ENCODE assay signal across 30 mouse cellular contexts in genomic region chr12:101764870-101765269, GRCm38 (mm10). TPM values are rescaled to one million over a fixed set of nuclear protein-coding genes. Genes with fewer than 3 reads are reported as not detected.
DNase-seq lines count a peak whose midpoint lies in the region; ATAC-seq and TF ChIP-seq lines count a peak whose summit lies in the region.
"Had no signal": no experiment of that assay in that cellular context is flagged by ENCODE, and none has a peak within 500 bp of the region (broad histone marks: within the 10 kb centered on the region; RNA-seq: fewer than 3 reads in every experiment).

No protein-coding gene starts in this region.

- 78% methylated on average over 5 of the region's 5 CpGs for WGBS in heart, embryonic 11.5 days (ENCODE audit: insufficient replicate concordance)
- 69% methylated on average over 5 of the region's 5 CpGs for WGBS in lung, postnatal 0 days
- 51% methylated on average over 5 of the region's 5 CpGs for WGBS in small intestine, adult 2 months
- 93% methylated on average over 5 of the region's 5 CpGs for WGBS in limb, embryonic 10.5 days

- no peak for TF ChIP-seq CTCF in lung, postnatal 0 days (IDR thresholded peaks at IDR 0.05)
- TF ChIP-seq CTCF in small intestine, adult 2 months (IDR thresholded peaks at IDR 0.05; ENCODE audit: extremely low read depth, insufficient read length, insufficient replicate concordance, low read depth, low read length): no peak

- peak; percentile 95 for DNase-seq in heart, adult 11 months
- no peak for DNase-seq in lung, postnatal 0 days (ENCODE audit: low spot score)
- DNase-seq in lung, adult 18-20 months: no peak
- no peak for DNase-seq in limb, embryonic 10.5 days (ENCODE audit: low spot score)
- DNase-seq in layer of hippocampus, adult 11-12 months (ENCODE audit: low spot score): no peak
- DNase-seq: adrenal gland, adult 8-10 months; adrenal gland, postnatal 25 days; cerebellum, adult 11-12 months; cerebellum, adult 8-10 months; cerebellum, postnatal 10 days; cerebellum, postnatal 36 days; embryo, embryonic 11 days; gastrocnemius, postnatal 36 days; heart, postnatal 10 days; heart, postnatal 36 days had no signal

- no peaks in the 10 kb centered on the region for H3K27me3 ChIP-seq in heart, embryonic 11.5 days (ENCODE audit: control insufficient read depth, insufficient read depth, low read length)
- H3K27me3 ChIP-seq in lung, postnatal 0 days (replicated peaks; ENCODE audit: insufficient read depth, low read length): no peaks in the 10 kb centered on the region
- H3K27me3 ChIP-seq in small intestine, adult 2 months (ENCODE audit: control insufficient read depth, insufficient read depth, low read length): no peaks in the 10 kb centered on the region
- H3K27me3 ChIP-seq in limb, embryonic 10.5 days (ENCODE audit: low read depth, poor library complexity, severe bottlenecking): no peaks in the 10 kb centered on the region
- H3K27me3 ChIP-seq: embryonic facial prominence, embryonic 13.5 days; forebrain, embryonic 12.5 days; forebrain, embryonic 15.5 days; heart, embryonic 12.5 days; heart, embryonic 15.5 days; hindbrain, embryonic 13.5 days had no signal

- no peaks in the 10 kb centered on the region for H3K36me3 ChIP-seq in heart, embryonic 11.5 days (ENCODE audit: control insufficient read depth, insufficient read depth, low read length)
- no peaks in the 10 kb centered on the region for H3K36me3 ChIP-seq in lung, postnatal 0 days (ENCODE audit: insufficient read depth, low read length)
- no peaks in the 10 kb centered on the region for H3K36me3 ChIP-seq in small intestine, adult 2 months (ENCODE audit: control insufficient read depth, insufficient read depth, low read length)
- H3K36me3 ChIP-seq in limb, embryonic 10.5 days: no peaks in the 10 kb centered on the region
- H3K36me3 ChIP-seq: embryonic facial prominence, embryonic 10.5 days; forebrain, embryonic 12.5 days; forebrain, embryonic 15.5 days; heart, embryonic 12.5 days; heart, embryonic 15.5 days; hindbrain, embryonic 10.5 days; hindbrain, embryonic 13.5 days had no signal

- H3K4me2 ChIP-seq in heart, embryonic 11.5 days: no peak overlapping the region
- H3K4me2 ChIP-seq in lung, postnatal 0 days (replicated peaks; ENCODE audit: low read depth, low read length): no peak overlapping the region
- H3K4me2 ChIP-seq: embryonic facial prominence, embryonic 13.5 days; forebrain, embryonic 12.5 days; forebrain, embryonic 15.5 days; heart, embryonic 12.5 days; heart, embryonic 15.5 days; hindbrain, embryonic 13.5 days had no signal

- H3K9me3 ChIP-seq in heart, embryonic 11.5 days (replicated peaks; ENCODE audit: control insufficient read depth, low read length): no peaks in the 10 kb centered on the region
- no peaks in the 10 kb centered on the region for H3K9me3 ChIP-seq in lung, postnatal 0 days (ENCODE audit: low read length)
- H3K9me3 ChIP-seq in limb, embryonic 10.5 days (replicated peaks): no peaks in the 10 kb centered on the region
- H3K9me3 ChIP-seq: embryonic facial prominence, embryonic 10.5 days; embryonic facial prominence, embryonic 13.5 days; forebrain, embryonic 12.5 days; forebrain, embryonic 15.5 days; heart, embryonic 12.5 days; heart, embryonic 15.5 days; hindbrain, embryonic 10.5 days; hindbrain, embryonic 13.5 days had no signal

- ATAC-seq in heart, embryonic 11.5 days (replicated peaks; ENCODE audit: insufficient number of reproducible peaks, low FRiP score, low TSS enrichment): no peak
- no peak for ATAC-seq in lung, postnatal 0 days
- ATAC-seq: activated CD4-positive, CD25-positive, alpha-beta regulatory T cell, adult 4 months; CD4-positive, CD25-positive, alpha-beta regulatory T cell, adult 4 months; forebrain, embryonic 15.5 days; hindbrain, postnatal 0 days had no signal

- H3K4me3 ChIP-seq in heart, embryonic 11.5 days (ENCODE audit: low read depth, low read length): no peak overlapping the region
- no peak overlapping the region for H3K4me3 ChIP-seq in lung, postnatal 0 days (ENCODE audit: low read depth, low read length)
- H3K4me3 ChIP-seq in small intestine, adult 2 months (ENCODE audit: low read depth, low read length): no peak overlapping the region
- no peak overlapping the region for H3K4me3 ChIP-seq in limb, embryonic 10.5 days
- H3K4me3 ChIP-seq: embryonic facial prominence, embryonic 10.5 days; embryonic facial prominence, embryonic 13.5 days; erythroblast, embryonic 14.5 days; forebrain, embryonic 12.5 days; forebrain, embryonic 15.5 days; heart, embryonic 12.5 days; heart, embryonic 15.5 days; hindbrain, embryonic 10.5 days; hindbrain, embryonic 13.5 days had no signal

- no peak for TF ChIP-seq POLR2A in small intestine, adult 2 months (IDR thresholded peaks at IDR 0.05; ENCODE audit: low read depth, low read length)

- TF ChIP-seq EP300 in lung, postnatal 0 days (IDR thresholded peaks at IDR 0.05): 0 out of 2 replicates have a peak, but pooled peaks have one; percentile 23

- no peak overlapping the region for H3K27ac ChIP-seq in heart, embryonic 11.5 days (ENCODE audit: low read depth, low read length)
- H3K27ac ChIP-seq in lung, postnatal 0 days (ENCODE audit: low read length): peak overlapping the region; percentile 78; the same call in 1 of the 2 replicates
- peak overlapping the region; percentile 13; the same call in 1 of the 2 replicates for H3K27ac ChIP-seq in small intestine, adult 2 months (ENCODE audit: insufficient read depth, low read depth, low read length)
- H3K27ac ChIP-seq in limb, embryonic 10.5 days: no peak overlapping the region
- H3K27ac ChIP-seq: embryonic facial prominence, embryonic 10.5 days; embryonic facial prominence, embryonic 13.5 days; forebrain, embryonic 12.5 days; forebrain, embryonic 15.5 days; hindbrain, embryonic 10.5 days; hindbrain, embryonic 13.5 days; hindbrain, postnatal 0 days had no signal

- H3K9ac ChIP-seq in heart, embryonic 11.5 days (ENCODE audit: low read depth, low read length): no peak overlapping the region
- H3K9ac ChIP-seq in lung, postnatal 0 days (replicated peaks; ENCODE audit: low read depth): no peak overlapping the region
- H3K9ac ChIP-seq: embryonic facial prominence, embryonic 13.5 days; forebrain, embryonic 12.5 days; forebrain, embryonic 15.5 days; heart, embryonic 12.5 days; heart, embryonic 15.5 days; hindbrain, embryonic 13.5 days had no signal

- peaks cover 6% of the 10 kb centered on the region; the same call in 1 of the 2 replicates for H3K4me1 ChIP-seq in heart, embryonic 11.5 days (ENCODE audit: control insufficient read depth, insufficient read depth, low read length)
- H3K4me1 ChIP-seq in lung, postnatal 0 days (ENCODE audit: insufficient read depth, low read depth, low read length): peaks cover 20% of the 10 kb centered on the region; the same call in 1 of the 2 replicates
- peaks cover 29% of the 10 kb centered on the region; the same call in 1 of the 2 replicates for H3K4me1 ChIP-seq in small intestine, adult 2 months (ENCODE audit: control insufficient read depth, insufficient read depth, insufficient read length, low read length)
- H3K4me1 ChIP-seq in limb, embryonic 10.5 days: peaks cover 11% of the 10 kb centered on the region; the same call in 1 of the 2 replicates
- H3K4me1 ChIP-seq: hindbrain, embryonic 10.5 days; hindbrain, embryonic 13.5 days had no signal

RNA-seq across cellular contexts. Expression of gene Tc2n, which starts 46.5 kb away (rescaled TPM):
- polyA plus RNA-seq in heart, embryonic 11.5 days (2014; fragmentation: Nextera tagmentation; extraction: Ambion mirVana): 0.07 and 0.29 TPM in 2 replicates
- polyA plus RNA-seq in lung, postnatal 0 days (2015; fragmentation: Nextera tagmentation; extraction: Ambion mirVana): 19.6 and 19.9 TPM in 2 replicates
- polyA plus RNA-seq in small intestine, adult 2 months (2012; rRNA removed): 0.03 and 0.20 TPM in 2 replicates
- polyA plus RNA-seq in limb, embryonic 10.5 days (2016; fragmentation: Nextera tagmentation; extraction: Ambion mirVana): 0.24 and 0.43 TPM in 2 replicates
- polyA plus RNA-seq: C2C12; erythroblast, embryonic 14.5 days had no signal

RNA-seq across cellular contexts. Expression of gene Fbln5, which starts 54.0 kb away (rescaled TPM):
- polyA plus RNA-seq in heart, embryonic 11.5 days (2014; fragmentation: Nextera tagmentation; extraction: Ambion mirVana): 24.7 and 34.2 TPM in 2 replicates
- 408 and 420 TPM in 2 replicates for polyA plus RNA-seq in lung, postnatal 0 days (2015; fragmentation: Nextera tagmentation; extraction: Ambion mirVana)
- 15.3 and 17.0 TPM in 2 replicates for polyA plus RNA-seq in small intestine, adult 2 months (2012; rRNA removed)
- 10.5 and 16.1 TPM in 2 replicates for polyA plus RNA-seq in limb, embryonic 10.5 days (2016; fragmentation: Nextera tagmentation; extraction: Ambion mirVana)
- polyA plus RNA-seq: activated CD4-positive, CD25-positive, alpha-beta regulatory T cell, adult 4 months; CD4-positive, CD25-positive, alpha-beta regulatory T cell, adult 4 months; erythroblast, embryonic 14.5 days had no signal

Comparison
In these comparisons a context has a peak if more than half of its experiments do, and no peak if none do; other contexts are left out.
1. H3K27ac ChIP-seq: peak in lung, postnatal 0 days (single experiment) and small intestine, adult 2 months (single experiment); none in heart, embryonic 11.5 days (single experiment) and limb, embryonic 10.5 days (single experiment).
2. RNA of gene Tc2n, which starts 46.5 kb away (polyA plus RNA-seq): 19.6 to 19.9 TPM in lung, postnatal 0 days; 0.24 to 0.43 TPM in limb, embryonic 10.5 days, 0.07 to 0.29 TPM in heart, embryonic 11.5 days and 0.03 to 0.20 TPM in small intestine, adult 2 months; every median in the first group is over 10 times any median in the second.
3. RNA of gene Fbln5, which starts 54.0 kb away (polyA plus RNA-seq): 408 to 420 TPM in lung, postnatal 0 days; 24.7 to 34.2 TPM in heart, embryonic 11.5 days, 15.3 to 17.0 TPM in small intestine, adult 2 months and 10.5 to 16.1 TPM in limb, embryonic 10.5 days; every median in the first group is over 10 times any median in the second.